Mouse (Mus musculus) heart, embryonic 11.5 days (tissue): ENCODE measurements around the gene AC129217.1. TPM values are rescaled to one million over a fixed set of nuclear protein-coding genes. Genes with fewer than 3 reads are reported as not detected.
"Not testable (repeated sequence)": the region's sequence is repeated elsewhere in the genome, so short reads cannot be mapped to it uniquely, and the experiment has no call there.

Experiments
- ATAC-seq: fragments of 200-750 bp; cut with Nextera tagmentation; replicated peaks from 2 replicates; pipeline ENCODE4 v1.8.0; 2017; ENCODE audit warnings: moderate library complexity; ENCODE audit not compliant: insufficient number of reproducible peaks, low FRiP score, low TSS enrichment
- H3K27ac ChIP-seq: fragments of 300-500 bp; sonication (generic); 2 replicates; pipeline ENCODE4 v1.5.1; 2014; ENCODE audit warnings: mild to moderate bottlenecking, low read depth, low read length
- H3K27me3 ChIP-seq: fragments of 300-500 bp; sonication (generic); 2 replicates; pipeline ENCODE4 v1.6.1; 2014; ENCODE audit warnings: mild to moderate bottlenecking, low read length, mixed read lengths; ENCODE audit not compliant: control insufficient read depth, insufficient read depth
- H3K36me3 ChIP-seq: fragments of 300-500 bp; sonication (generic); 2 replicates; pipeline ENCODE4 v1.6.1; 2014; ENCODE audit warnings: mild to moderate bottlenecking, low read length, moderate library complexity, mixed read lengths; ENCODE audit not compliant: control insufficient read depth, insufficient read depth
- H3K4me1 ChIP-seq: fragments of 300-500 bp; sonication (generic); 2 replicates; pipeline ENCODE4 v1.6.1; 2014; ENCODE audit warnings: low read length; ENCODE audit not compliant: control insufficient read depth, insufficient read depth
- H3K4me2 ChIP-seq: fragments of 300-500 bp; sonication (generic); 2 replicates; pipeline ENCODE4 v1.6.1; 2014; ENCODE audit warnings: mild to moderate bottlenecking, moderate library complexity
- H3K4me3 ChIP-seq: fragments of 300-500 bp; sonication (generic); 2 replicates; pipeline ENCODE4 v1.5.1; 2014; ENCODE audit warnings: low read depth, low read length
- H3K9ac ChIP-seq: fragments of 300-500 bp; sonication (generic); 2 replicates; pipeline ENCODE4 v1.6.1; 2014; ENCODE audit warnings: mild to moderate bottlenecking, low read depth, low read length, moderate library complexity
- H3K9me3 ChIP-seq: fragments of 300-500 bp; sonication (generic); replicated peaks from 2 replicates; pipeline ENCODE4 v1.6.1; 2016; ENCODE audit warnings: low read length; ENCODE audit not compliant: control insufficient read depth
- WGBS: fragments of 180-500 bp; shearing (Covaris S2); extraction: QIAGEN DNeasy Blood & Tissue Kit; methylation state at CpG from one replicate; pipeline ENCODE4 v1.1.7; 2014; ENCODE audit not compliant: insufficient replicate concordance; 5-methylcytosine and 5-hydroxymethylcytosine counted together
- polyA plus RNA-seq: library from polyadenylated mRNA; unstranded; fragments of >200 nt; fragmentation: Nextera tagmentation; extraction: Ambion mirVana; gene quantifications from 2 replicates; pipeline ENCODE4 v1.2.1, GENCODE M21; 2014

The AC129217.1 gene
- polyA plus RNA-seq, 1 experiment from 2014 or later = not detected

GRCm38 (mm10) chr19:8819596-8820423 lies 9.8 kb upstream of the AC129217.1 start, which contains the start of gene Hnrnpul2:
Gene Hnrnpul2 (plus strand): TSS chr19:8820010.
- peak within 1 kb of the TSS; percentile 99 for H3K9ac ChIP-seq
- WGBS = under 1% methylated on average over 83 of the region's 83 CpGs
- no peaks in the 10 kb centered on the region for H3K27me3 ChIP-seq
- peaks cover 17% of the 10 kb centered on the region for H3K4me1 ChIP-seq
- H3K9me3 ChIP-seq = no peaks in the 10 kb centered on the region
- H3K4me2 ChIP-seq = peak within 1 kb of the TSS; percentile 97
- peak within 1 kb of the TSS; percentile 100 for H3K4me3 ChIP-seq
- peak; percentile 96 for ATAC-seq
- H3K27ac ChIP-seq = peak within 1 kb of the TSS; percentile 100
- peaks cover 15% of the 10 kb centered on the region for H3K36me3 ChIP-seq

GRCm38 (mm10) chr19:8820424-8820956 lies 9.1 kb upstream of the AC129217.1 start:
- Histone ChIP-seq H3K9me3 (no peaks in the 10 kb centered on the region), H3K4me2 (peak overlapping the region; percentile 97), H3K4me3 (peak overlapping the region; percentile 100), H3K27me3 (no peaks in the 10 kb centered on the region), H3K27ac (peak overlapping the region; percentile 100), H3K9ac (peak overlapping the region; percentile 99), H3K36me3 (peaks cover 17% of the 10 kb centered on the region), H3K4me1 (peaks cover 17% of the 10 kb centered on the region)
- WGBS = 0% methylated on average over 48 of the region's 48 CpGs
- ATAC-seq = peak; percentile 39

GRCm38 (mm10) chr19:8821146-8821545 lies 8.4 kb upstream of the AC129217.1 start:
- under 1% methylated on average over 7 of the region's 7 CpGs for WGBS

GRCm38 (mm10) chr19:8822696-8823095 lies 6.9 kb upstream of the AC129217.1 start:
- no peak for ATAC-seq
- WGBS = 77% methylated on average over 8 of the region's 8 CpGs
- Histone ChIP-seq H3K27ac (no peak overlapping the region), H3K9me3 (no peaks in the 10 kb centered on the region), H3K4me3 (peak overlapping the region; percentile 20), H3K36me3 (peaks cover 31% of the 10 kb centered on the region), H3K27me3 (no peaks in the 10 kb centered on the region), H3K4me2 (peak overlapping the region; percentile 97), H3K4me1 (peaks cover 16% of the 10 kb centered on the region), H3K9ac (0 out of 2 replicates have a peak overlapping the region, but pooled peaks have one; percentile 39)

More at GRCm38 (mm10) chr19:8821146-8821545, 8.4 kb upstream of the AC129217.1 start:
- Histone ChIP-seq H3K4me3 (peak overlapping the region; percentile 100), H3K4me2 (peak overlapping the region; percentile 97), H3K9me3 (no peaks in the 10 kb centered on the region), H3K4me1 (peaks cover 17% of the 10 kb centered on the region), H3K36me3 (peaks cover 20% of the 10 kb centered on the region), H3K27me3 (no peaks in the 10 kb centered on the region), H3K9ac (peak overlapping the region; percentile 99), H3K27ac (peak overlapping the region; percentile 100; the same call in 1 of the 2 replicates)
- ATAC-seq = no peak

GRCm38 (mm10) chr19:8830664-8831063 lies 1.1 kb downstream of the AC129217.1 start:
- Histone ChIP-seq H3K9me3 (no peaks in the 10 kb centered on the region), H3K9ac (no peak overlapping the region), H3K36me3 (peaks cover 71% of the 10 kb centered on the region), H3K4me2 (no peak overlapping the region), H3K4me3 (no peak overlapping the region), H3K27ac (no peak overlapping the region), H3K4me1 (no peaks in the 10 kb centered on the region), H3K27me3 (no peaks in the 10 kb centered on the region)
- ATAC-seq = no peak
- 92% methylated on average over 8 of the region's 8 CpGs for WGBS

- Histone ChIP-seq H3K9me3 (no peaks in the 10 kb centered on the region), H3K36me3 (peaks cover 68% of the 10 kb centered on the region), H3K4me2 (no peak overlapping the region), H3K4me3 (no peak overlapping the region), H3K9ac (no peak overlapping the region), H3K27me3 (no peaks in the 10 kb centered on the region), H3K27ac (no peak overlapping the region), H3K4me1 (no peaks in the 10 kb centered on the region)
- no peak for ATAC-seq
- 82% methylated on average over 11 of the region's 11 CpGs for WGBS
These were observed 1.7 kb downstream of the AC129217.1 start for GRCm38 (mm10) chr19:8831262-8831661.

GRCm38 (mm10) chr19:8832971-8833370 lies 3.4 kb downstream of the AC129217.1 start:
- WGBS = 94% methylated on average over 4 of the region's 4 CpGs
- Histone ChIP-seq H3K27ac (no peak overlapping the region), H3K9ac (no peak overlapping the region), H3K36me3 (peaks cover 54% of the 10 kb centered on the region), H3K4me2 (no peak overlapping the region), H3K27me3 (no peaks in the 10 kb centered on the region), H3K4me3 (no peak overlapping the region), H3K4me1 (no peaks in the 10 kb centered on the region), H3K9me3 (no peaks in the 10 kb centered on the region)
- no peak for ATAC-seq

- Histone ChIP-seq H3K36me3 (peaks cover 33% of the 10 kb centered on the region), H3K4me1 (peaks cover 27% of the 10 kb centered on the region)
- H3K27me3 ChIP-seq, H3K9me3 ChIP-seq, H3K27ac ChIP-seq, H3K4me2 ChIP-seq, H3K4me3 ChIP-seq, H3K9ac ChIP-seq, ATAC-seq: not testable (repeated sequence)
- 94% methylated on average over 10 of the region's 10 CpGs for WGBS
These were observed 6.8 kb downstream of the AC129217.1 start for GRCm38 (mm10) chr19:8836327-8836726.
